Mouse (Mus musculus) neural tube, embryonic 14.5 days (tissue): ENCODE measurements around the gene Pank4. TPM values are rescaled to one million over a fixed set of nuclear protein-coding genes. Genes with fewer than 3 reads are reported as not detected.
A peak's percentile ranks its signal among the peaks of the same experiment; 100 is the strongest.

Source experiments
- ATAC-seq: fragments of 200-750 bp; cut with Nextera tagmentation; 2 replicates; pipeline ENCODE4 v1.8.0; 2017; ENCODE audit warnings: low read depth, mild to moderate bottlenecking, moderate TSS enrichment, moderate library complexity
- H3K27ac ChIP-seq: fragments of 300-500 bp; sonication (generic); 2 replicates; pipeline ENCODE4 v1.5.1; 2014; ENCODE audit warnings: low read depth, mild to moderate bottlenecking, control low read depth, low read length, moderate library complexity, mixed read lengths
- H3K27me3 ChIP-seq: fragments of 300-500 bp; sonication (generic); 2 replicates; pipeline ENCODE4 v1.6.1; 2014; ENCODE audit warnings: low read length; ENCODE audit not compliant: control insufficient read depth, insufficient read depth
- H3K36me3 ChIP-seq: fragments of 300-500 bp; sonication (generic); 2 replicates; pipeline ENCODE4 v1.6.1; 2014; ENCODE audit warnings: low read length, mixed read lengths; ENCODE audit not compliant: control insufficient read depth, insufficient read depth
- H3K4me1 ChIP-seq: fragments of 300-500 bp; sonication (generic); 2 replicates; pipeline ENCODE4 v1.6.1; 2014; ENCODE audit warnings: low read length; ENCODE audit not compliant: control insufficient read depth, insufficient read depth
- H3K4me2 ChIP-seq: fragments of 300-500 bp; sonication (generic); 2 replicates; pipeline ENCODE4 v1.6.1; 2014; ENCODE audit warnings: mild to moderate bottlenecking, low read depth, low read length, control low read depth
- H3K4me3 ChIP-seq: fragments of 300-500 bp; sonication (generic); 2 replicates; pipeline ENCODE4 v1.5.1; 2014; ENCODE audit warnings: low read depth, low read length, control low read depth, mixed read lengths
- H3K9ac ChIP-seq: fragments of 300-500 bp; sonication (generic); replicated peaks from 2 replicates; pipeline ENCODE4 v1.6.1; 2014; ENCODE audit warnings: low read depth, mild to moderate bottlenecking, control low read depth, low read length, mixed read lengths
- H3K9me3 ChIP-seq: fragments of 300-500 bp; sonication (generic); 2 replicates; pipeline ENCODE4 v1.6.1; 2016; ENCODE audit warnings: low read length; ENCODE audit not compliant: control insufficient read depth
- WGBS: fragments of 180-500 bp; shearing (Covaris S2); extraction: QIAGEN DNeasy Blood & Tissue Kit; methylation state at CpG from one replicate; pipeline ENCODE4 v1.1.7; 2014; 5-methylcytosine and 5-hydroxymethylcytosine counted together
- polyA plus RNA-seq: library from polyadenylated mRNA; unstranded; fragments of >200 nt; fragmentation: Nextera tagmentation; extraction: Ambion mirVana; gene quantifications from 2 replicates; pipeline ENCODE4 v1.2.1, GENCODE M21; 2014

Pank4 gene
- polyA plus RNA-seq, 1 experiment from 2014 or later: 36.1 TPM

- Histone ChIP-seq H3K4me1 (no peaks in the 10 kb centered on the region), H3K9ac (no peak overlapping the region), H3K4me3 (no peak overlapping the region), H3K27ac (no peak overlapping the region), H3K9me3 (no peaks in the 10 kb centered on the region), H3K27me3 (no peaks in the 10 kb centered on the region), H3K4me2 (no peak overlapping the region), H3K36me3 (no peaks in the 10 kb centered on the region)
- 74% methylated on average over 2 of the region's 2 CpGs for WGBS
- no peak for ATAC-seq
Measured at GRCm38 (mm10) chr4:155012115-155012514, 48.2 kb downstream of the Pank4 start.

GRCm38 (mm10) chr4:155012788-155013187 lies 48.9 kb downstream of the Pank4 start:
- no peak overlapping the region for H3K9ac ChIP-seq
- 6% methylated on average over 4 of the region's 4 CpGs for WGBS
- H3K4me3 ChIP-seq: no peak overlapping the region
- no peaks in the 10 kb centered on the region for H3K9me3 ChIP-seq
- no peak overlapping the region for H3K4me2 ChIP-seq
- H3K4me1 ChIP-seq: 0 out of 2 replicates have a peak, but pooled peaks cover 3% of the 10 kb centered on the region
- peak; percentile 49; the same call in 1 of the 2 replicates for ATAC-seq
- H3K36me3 ChIP-seq: no peaks in the 10 kb centered on the region
- no peak overlapping the region for H3K27ac ChIP-seq
- no peaks in the 10 kb centered on the region for H3K27me3 ChIP-seq

- Histone ChIP-seq H3K4me2 (no peak overlapping the region), H3K27me3 (no peaks in the 10 kb centered on the region), H3K4me3 (no peak overlapping the region), H3K36me3 (no peaks in the 10 kb centered on the region), H3K9me3 (no peaks in the 10 kb centered on the region), H3K27ac (no peak overlapping the region), H3K9ac (no peak overlapping the region), H3K4me1 (peaks cover 10% of the 10 kb centered on the region)
- WGBS: 61% methylated on average over 14 of the region's 14 CpGs
- ATAC-seq: no peak
Measured at GRCm38 (mm10) chr4:155014244-155014643, 50.3 kb downstream of the Pank4 start.

- 77% methylated on average over 12 of the region's 12 CpGs for WGBS
- H3K27me3 ChIP-seq: no peaks in the 10 kb centered on the region
- no peak overlapping the region for H3K4me3 ChIP-seq
- no peaks in the 10 kb centered on the region for H3K9me3 ChIP-seq
- H3K4me1 ChIP-seq: peaks cover 15% of the 10 kb centered on the region
- no peak overlapping the region for H3K9ac ChIP-seq
- no peak for ATAC-seq
- no peaks in the 10 kb centered on the region for H3K36me3 ChIP-seq
- no peak overlapping the region for H3K27ac ChIP-seq
- no peak overlapping the region for H3K4me2 ChIP-seq
Measured at GRCm38 (mm10) chr4:155014791-155015190, 50.9 kb downstream of the Pank4 start.

GRCm38 (mm10) chr4:155015550-155015949 lies 51.6 kb downstream of the Pank4 start:
- Histone ChIP-seq H3K27me3 (no peaks in the 10 kb centered on the region), H3K9ac (no peak overlapping the region), H3K4me1 (peaks cover 17% of the 10 kb centered on the region), H3K27ac (no peak overlapping the region), H3K4me2 (no peak overlapping the region), H3K4me3 (no peak overlapping the region), H3K9me3 (no peaks in the 10 kb centered on the region), H3K36me3 (no peaks in the 10 kb centered on the region)
- 79% methylated on average over 4 of the region's 4 CpGs for WGBS
- ATAC-seq: no peak

GRCm38 (mm10) chr4:155016807-155017206 lies 52.9 kb downstream of the Pank4 start:
- Histone ChIP-seq H3K9ac (no peak overlapping the region), H3K4me2 (no peak overlapping the region), H3K9me3 (no peaks in the 10 kb centered on the region), H3K4me3 (no peak overlapping the region), H3K27me3 (no peaks in the 10 kb centered on the region), H3K36me3 (no peaks in the 10 kb centered on the region), H3K27ac (no peak overlapping the region), H3K4me1 (peaks cover 21% of the 10 kb centered on the region)
- no peak for ATAC-seq
- WGBS: 63% methylated on average over 11 of the region's 11 CpGs

GRCm38 (mm10) chr4:155017253-155017878 lies 53.4 kb downstream of the Pank4 start:
- Histone ChIP-seq H3K4me1 (peaks cover 21% of the 10 kb centered on the region), H3K9me3 (no peaks in the 10 kb centered on the region), H3K4me2 (no peak overlapping the region), H3K27ac (no peak overlapping the region), H3K4me3 (no peak overlapping the region), H3K9ac (no peak overlapping the region), H3K27me3 (no peaks in the 10 kb centered on the region), H3K36me3 (no peaks in the 10 kb centered on the region)
- no peak for ATAC-seq
- whole genome bisulfite sequencing: 40% methylated on average over 11 of the region's 11 CpGs

GRCm38 (mm10) chr4:155018066-155018465 lies 54.1 kb downstream of the Pank4 start:
- no peak overlapping the region for H3K4me3 ChIP-seq
- WGBS: 79% methylated on average over 8 of the region's 8 CpGs
- H3K9me3 ChIP-seq: no peaks in the 10 kb centered on the region
- H3K36me3 ChIP-seq: no peaks in the 10 kb centered on the region
- no peak for ATAC-seq
- no peak overlapping the region for H3K4me2 ChIP-seq
- H3K4me1 ChIP-seq: peaks cover 21% of the 10 kb centered on the region
- H3K27me3 ChIP-seq: no peaks in the 10 kb centered on the region
- H3K9ac ChIP-seq: no peak overlapping the region
- no peak overlapping the region for H3K27ac ChIP-seq

- Histone ChIP-seq H3K27me3 (no peaks in the 10 kb centered on the region), H3K9me3 (no peaks in the 10 kb centered on the region), H3K4me1 (peaks cover 21% of the 10 kb centered on the region), H3K4me3 (no peak overlapping the region), H3K4me2 (peak overlapping the region; percentile 14; the same call in 1 of the 2 replicates), H3K27ac (no peak overlapping the region), H3K36me3 (no peaks in the 10 kb centered on the region), H3K9ac (no peak overlapping the region)
- ATAC-seq: peak; percentile 25; the same call in 1 of the 2 replicates
- WGBS: 9% methylated on average over 15 of the region's 15 CpGs
Measured at GRCm38 (mm10) chr4:155018601-155019335, 54.8 kb downstream of the Pank4 start.
